Mouse (Mus musculus): ENCODE measurements around the gene Ttbk1. TPM values are rescaled to one million over a fixed set of nuclear protein-coding genes. Genes with fewer than 3 reads are reported as not detected.

The Ttbk1 gene
- total and polyA plus RNA-seq, 2 experiments, result 0.18 to 0.22 TPM

- no peak overlapping the region for H3K4me3 ChIP-seq (ENCODE audit: insufficient read depth, low read depth, low read length)
- H3K36me3 ChIP-seq (ENCODE audit: control insufficient read depth, insufficient read depth, low read length), result no peaks in the 10 kb centered on the region
- TF ChIP-seq CTCF (IDR thresholded peaks at IDR 0.05; ENCODE audit: low read depth, low read length) (no peak), POLR2A (IDR thresholded peaks at IDR 0.05; ENCODE audit: extremely low read depth, insufficient read depth, low read length) (no peak)
- no peaks in the 10 kb centered on the region for H3K79me2 ChIP-seq (ENCODE audit: control insufficient read depth, insufficient read depth, low read length)
- H3K4me1 ChIP-seq (ENCODE audit: control insufficient read depth, insufficient read depth, low read length), result peaks cover 4% of the 10 kb centered on the region; the same call in 1 of the 2 replicates
- no peak overlapping the region for H3K27ac ChIP-seq (replicated peaks; ENCODE audit: insufficient read depth, low read depth, low read length)
- 92% methylated on average over 16 of the region's 16 CpGs for WGBS
- no peak for DNase-seq (ENCODE audit: extremely low read depth, low read depth, low spot score)
- no peak overlapping the region for H3K9ac ChIP-seq (ENCODE audit: low read depth, low read length)
- H3K27me3 ChIP-seq (ENCODE audit: control insufficient read depth, insufficient read depth, low read length), result no peaks in the 10 kb centered on the region
Measured at GRCm38 (mm10) chr17:46446264-46446663, 41.2 kb downstream of the Ttbk1 start.

DNA sequence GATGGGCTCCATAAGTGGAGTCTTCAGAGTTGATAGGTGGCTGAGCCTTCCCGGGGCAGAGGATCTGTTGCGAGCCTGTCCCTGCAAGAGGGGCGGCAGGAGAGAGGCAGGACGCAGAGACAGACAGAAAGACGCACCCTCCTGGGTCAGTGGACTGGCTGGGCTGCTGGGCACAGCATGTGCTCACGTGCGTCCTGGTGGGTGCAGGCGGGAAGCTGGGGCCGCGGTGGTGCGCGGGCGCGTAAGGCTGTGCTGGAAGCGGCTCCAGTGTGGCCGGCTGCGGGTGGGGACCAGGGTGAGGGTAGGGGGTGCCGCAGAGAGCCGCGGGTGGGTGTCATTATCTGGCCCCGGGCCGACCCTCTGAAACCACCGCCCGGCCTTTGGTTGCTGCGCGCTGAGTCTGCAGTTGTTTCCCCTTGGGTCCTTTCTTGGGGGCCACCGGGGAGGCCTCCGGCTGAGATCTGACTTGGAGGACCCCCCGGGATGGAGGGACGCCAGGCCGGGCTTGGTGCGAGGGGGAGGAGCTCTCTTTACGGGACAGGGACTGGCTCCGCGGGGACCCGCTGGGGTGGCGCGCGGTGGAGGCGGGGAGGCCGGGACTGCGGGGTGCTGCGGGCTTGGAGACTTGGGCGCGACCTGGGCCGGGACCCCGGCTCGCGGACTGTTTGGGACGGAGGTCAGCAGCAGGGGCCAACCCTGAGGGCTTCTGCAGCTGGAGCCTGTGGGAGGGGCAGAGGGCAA lies 42.5 kb downstream of the Ttbk1 start:
- Histone ChIP-seq H3K36me3 (ENCODE audit: control insufficient read depth, insufficient read depth, low read length) (no peaks in the 10 kb centered on the region), H3K27ac (replicated peaks; ENCODE audit: insufficient read depth, low read depth, low read length) (no peak overlapping the region), H3K4me3 (ENCODE audit: insufficient read depth, low read depth, low read length) (peak overlapping the region; percentile 29; the same call in 1 of the 2 replicates), H3K4me1 (ENCODE audit: control insufficient read depth, insufficient read depth, low read length) (peaks cover 4% of the 10 kb centered on the region; the same call in 1 of the 2 replicates), H3K9ac (ENCODE audit: low read depth, low read length) (peak overlapping the region; percentile 33), H3K27me3 (ENCODE audit: control insufficient read depth, insufficient read depth, low read length) (no peaks in the 10 kb centered on the region), H3K79me2 (ENCODE audit: control insufficient read depth, insufficient read depth, low read length) (no peaks in the 10 kb centered on the region)
- TF ChIP-seq CTCF (IDR thresholded peaks at IDR 0.05; ENCODE audit: low read depth, low read length), result no peak
- TF ChIP-seq POLR2A (IDR thresholded peaks at IDR 0.05; ENCODE audit: extremely low read depth, insufficient read depth, low read length), result no peak
- no peak for DNase-seq (ENCODE audit: extremely low read depth, low read depth, low spot score)
- WGBS, result 26% methylated on average over 50 of the region's 50 CpGs

- Histone ChIP-seq H3K4me1 (ENCODE audit: control insufficient read depth, insufficient read depth, low read length) (peaks cover 13% of the 10 kb centered on the region), H3K4me3 (ENCODE audit: insufficient read depth, low read depth, low read length) (no peak overlapping the region), H3K27me3 (ENCODE audit: control insufficient read depth, insufficient read depth, low read length) (no peaks in the 10 kb centered on the region), H3K79me2 (ENCODE audit: control insufficient read depth, insufficient read depth, low read length) (no peaks in the 10 kb centered on the region), H3K36me3 (ENCODE audit: control insufficient read depth, insufficient read depth, low read length) (no peaks in the 10 kb centered on the region), H3K27ac (replicated peaks; ENCODE audit: insufficient read depth, low read depth, low read length) (peak overlapping the region; percentile 92), H3K9ac (ENCODE audit: low read depth, low read length) (no peak overlapping the region)
- DNase-seq (ENCODE audit: extremely low read depth, low read depth, low spot score), result no peak
- WGBS, result 58% methylated on average over 10 of the region's 10 CpGs
- TF ChIP-seq POLR2A (IDR thresholded peaks at IDR 0.05; ENCODE audit: extremely low read depth, insufficient read depth, low read length), result no peak
- no peak for TF ChIP-seq CTCF (IDR thresholded peaks at IDR 0.05; ENCODE audit: low read depth, low read length)
Measured at GRCm38 (mm10) chr17:46439176-46439575, 48.3 kb downstream of the Ttbk1 start.

GRCm38 (mm10) chr17:46438298-46438873 lies 49.1 kb downstream of the Ttbk1 start, which contains the start of gene Slc22a7:
TSS of gene Slc22a7 (minus strand) at chr17:46438457.
- peak; percentile 99 for DNase-seq (ENCODE audit: extremely low read depth, low read depth, low spot score)
- Histone ChIP-seq H3K36me3 (ENCODE audit: control insufficient read depth, insufficient read depth, low read length) (no peaks in the 10 kb centered on the region), H3K9ac (ENCODE audit: low read depth, low read length) (peak within 1 kb of the TSS; percentile 16; the same call in 1 of the 2 replicates), H3K27ac (replicated peaks; ENCODE audit: insufficient read depth, low read depth, low read length) (peak within 1 kb of the TSS; percentile 92), H3K4me3 (ENCODE audit: insufficient read depth, low read depth, low read length) (peak within 1 kb of the TSS; percentile 32; the same call in 1 of the 2 replicates), H3K4me1 (ENCODE audit: control insufficient read depth, insufficient read depth, low read length) (peaks cover 15% of the 10 kb centered on the region), H3K79me2 (ENCODE audit: control insufficient read depth, insufficient read depth, low read length) (no peaks in the 10 kb centered on the region), H3K27me3 (ENCODE audit: control insufficient read depth, insufficient read depth, low read length) (no peaks in the 10 kb centered on the region)
- peak; percentile 45; the same call in 1 of the 2 replicates for TF ChIP-seq POLR2A (IDR thresholded peaks at IDR 0.05; ENCODE audit: extremely low read depth, insufficient read depth, low read length)
- no peak for TF ChIP-seq CTCF (IDR thresholded peaks at IDR 0.05; ENCODE audit: low read depth, low read length)
- 24% methylated on average over 4 of the region's 4 CpGs for WGBS

DNA sequence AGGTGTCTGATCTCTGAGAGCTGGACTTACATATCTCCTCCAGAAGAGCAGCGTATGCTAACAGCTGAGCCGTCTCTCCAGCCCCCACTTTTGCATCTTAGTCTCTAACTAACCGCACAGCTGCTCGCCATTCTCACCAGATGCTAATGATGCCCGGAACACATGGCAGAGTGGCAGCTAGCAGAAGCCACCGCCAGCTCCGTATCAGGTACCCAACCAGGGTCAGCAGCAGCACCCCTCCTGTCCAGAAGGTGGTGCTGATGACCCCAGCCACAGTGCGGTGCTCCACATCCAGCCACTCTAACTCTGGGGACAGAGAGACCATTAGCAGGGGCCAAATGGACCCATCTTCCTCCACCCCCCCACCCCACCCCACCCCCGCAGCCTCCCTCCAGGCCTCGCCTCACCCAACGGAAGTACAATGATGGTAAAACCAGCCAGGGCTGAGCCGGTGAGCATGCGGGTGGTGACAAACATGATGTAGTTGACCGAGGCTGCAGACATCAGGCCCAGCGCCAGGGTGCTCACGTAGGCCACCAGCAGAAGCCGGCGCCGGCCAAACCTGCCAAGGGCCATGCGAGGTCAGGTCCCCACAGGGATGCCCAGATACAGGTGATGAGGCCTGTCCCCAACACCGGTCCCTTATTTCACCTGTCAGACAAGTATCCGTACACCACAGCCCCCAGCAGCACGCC lies 50.7 kb downstream of the Ttbk1 start:
- Histone ChIP-seq H3K9ac (ENCODE audit: low read depth, low read length) (peak overlapping the region; percentile 28; the same call in 1 of the 2 replicates), H3K27ac (replicated peaks; ENCODE audit: insufficient read depth, low read depth, low read length) (peak overlapping the region; percentile 55), H3K4me3 (ENCODE audit: insufficient read depth, low read depth, low read length) (peak overlapping the region; percentile 3; the same call in 1 of the 2 replicates), H3K36me3 (ENCODE audit: control insufficient read depth, insufficient read depth, low read length) (no peaks in the 10 kb centered on the region), H3K79me2 (ENCODE audit: control insufficient read depth, insufficient read depth, low read length) (no peaks in the 10 kb centered on the region), H3K4me1 (ENCODE audit: control insufficient read depth, insufficient read depth, low read length) (peaks cover 15% of the 10 kb centered on the region), H3K27me3 (ENCODE audit: control insufficient read depth, insufficient read depth, low read length) (no peaks in the 10 kb centered on the region)
- DNase-seq (ENCODE audit: extremely low read depth, low read depth, low spot score), result peak; percentile 68
- 17% methylated on average over 23 of the region's 23 CpGs for WGBS
- no peak for TF ChIP-seq POLR2A (IDR thresholded peaks at IDR 0.05; ENCODE audit: extremely low read depth, insufficient read depth, low read length)
- peak; percentile 88 for TF ChIP-seq CTCF (IDR thresholded peaks at IDR 0.05; ENCODE audit: low read depth, low read length)
